Comparison of ENCODE assay signal across 9 mouse cellular contexts in genomic region chr11:87448476-87449199, GRCm38 (mm10). TPM values are rescaled to one million over a fixed set of nuclear protein-coding genes. Genes with fewer than 3 reads are reported as not detected.
A peak's percentile ranks its signal among the peaks of the same experiment; 100 is the strongest.
DNase-seq lines count a peak whose midpoint lies in the region; ATAC-seq and TF ChIP-seq lines count a peak whose summit lies in the region.
"Not testable (repeated sequence)": the region's sequence is repeated elsewhere in the genome, so short reads cannot be mapped to it uniquely, and the experiment has no call there.
"Had no signal": no experiment of that assay in that cellular context is flagged by ENCODE, and none has a peak within 500 bp of the region (broad histone marks: within the 10 kb centered on the region; RNA-seq: fewer than 3 reads in every experiment).

No protein-coding gene starts in this region.

- ATAC-seq in forebrain, postnatal 0 days, result peak; percentile 95
- peak; percentile 97 for ATAC-seq in hindbrain, embryonic 12.5 days (ENCODE audit: low FRiP score)
- ATAC-seq in lung, embryonic 15.5 days (ENCODE audit: borderline replicate concordance, extremely low read depth, low FRiP score, low TSS enrichment), result peak; percentile 94
- ATAC-seq in neural tube, embryonic 13.5 days (ENCODE audit: low read depth), result peak; percentile 96

- H3K4me3 ChIP-seq in forebrain, postnatal 0 days (ENCODE audit: low read depth, low read length); hindbrain, embryonic 12.5 days; lung, embryonic 15.5 days; neural tube, embryonic 13.5 days: not testable (repeated sequence)
- H3K4me3 ChIP-seq in thymus, adult 2 months (ENCODE audit: control insufficient read depth, insufficient read depth, low read length), result peak overlapping the region; percentile 50

- not testable (repeated sequence) for TF ChIP-seq CTCF in forebrain, postnatal 0 days (IDR thresholded peaks at IDR 0.05; ENCODE audit: low read depth); thymus, adult 2 months (IDR thresholded peaks at IDR 0.05; ENCODE audit: borderline replicate concordance, control insufficient read depth, extremely low read depth, insufficient read depth, low read length, poor library complexity)

- not testable (repeated sequence) for H3K4me1 ChIP-seq in forebrain, postnatal 0 days (ENCODE audit: insufficient read depth); hindbrain, embryonic 12.5 days; thymus, adult 2 months (replicated peaks; ENCODE audit: control insufficient read depth, insufficient read depth, low read length)
- H3K4me1 ChIP-seq in lung, embryonic 15.5 days, result peaks cover 17% of the 10 kb centered on the region; the same call in 1 of the 2 replicates
- H3K4me1 ChIP-seq in neural tube, embryonic 13.5 days (replicated peaks), result peaks cover 11% of the 10 kb centered on the region; the same call in 1 of the 2 replicates

- H3K9me3 ChIP-seq in forebrain, postnatal 0 days (ENCODE audit: low read length); hindbrain, embryonic 12.5 days (replicated peaks); lung, embryonic 15.5 days; neural tube, embryonic 13.5 days: not testable (repeated sequence)

- 0% methylated on average over 5 of the region's 32 CpGs for WGBS in forebrain, postnatal 0 days
- WGBS in hindbrain, embryonic 12.5 days, result 1% methylated on average over 6 of the region's 32 CpGs
- WGBS in lung, embryonic 15.5 days, result 1% methylated on average over 6 of the region's 32 CpGs
- WGBS in neural tube, embryonic 13.5 days, result 0% methylated on average over 6 of the region's 32 CpGs
- 0% methylated on average over 6 of the region's 32 CpGs for WGBS in thymus, adult 2 months

- H3K9ac ChIP-seq in forebrain, postnatal 0 days; hindbrain, embryonic 12.5 days; lung, embryonic 15.5 days; neural tube, embryonic 13.5 days: not testable (repeated sequence)

- 0 out of 2 replicates have a peak, but pooled peaks have one; percentile 49 for TF ChIP-seq POLR2A in thymus, adult 2 months (IDR thresholded peaks at IDR 0.05; ENCODE audit: control insufficient read depth, extremely low read depth, insufficient read depth, low read length, poor library complexity)

- not testable (repeated sequence) for H3K27ac ChIP-seq in forebrain, postnatal 0 days (ENCODE audit: low read depth, low read length); thymus, adult 2 months (ENCODE audit: control insufficient read depth, insufficient read depth, low read length)
- peak overlapping the region; percentile 70; the same call in 1 of the 2 replicates for H3K27ac ChIP-seq in hindbrain, embryonic 12.5 days
- H3K27ac ChIP-seq in lung, embryonic 15.5 days, result peak overlapping the region; percentile 84
- peak overlapping the region; percentile 62 for H3K27ac ChIP-seq in neural tube, embryonic 13.5 days (replicated peaks)

- H3K27me3 ChIP-seq in forebrain, postnatal 0 days (ENCODE audit: insufficient read depth, low read length); hindbrain, embryonic 12.5 days; lung, embryonic 15.5 days; neural tube, embryonic 13.5 days; thymus, adult 2 months (ENCODE audit: control insufficient read depth, insufficient read depth, low read length): not testable (repeated sequence)

- H3K36me3 ChIP-seq in forebrain, postnatal 0 days (ENCODE audit: insufficient read depth); hindbrain, embryonic 12.5 days; lung, embryonic 15.5 days; neural tube, embryonic 13.5 days; thymus, adult 2 months (ENCODE audit: control insufficient read depth, insufficient read depth, low read length): not testable (repeated sequence)

- DNase-seq in MEL-GATA-1-ER (ENCODE audit: extremely low read depth, low read depth), result peak; percentile 100
- peak; percentile 66 for DNase-seq in cerebellum, adult 9-11 months
- DNase-seq in forebrain, postnatal 0 days, result peak; percentile 70
- peak; percentile 38 for DNase-seq in layer of hippocampus, adult 9-10 months (ENCODE audit: low spot score)
- not testable (repeated sequence) for DNase-seq in thymus, adult 2 months

- H3K4me2 ChIP-seq in forebrain, postnatal 0 days (ENCODE audit: low read depth), result peak overlapping the region; percentile 59
- H3K4me2 ChIP-seq in hindbrain, embryonic 12.5 days (replicated peaks); lung, embryonic 15.5 days: not testable (repeated sequence)
- H3K4me2 ChIP-seq in neural tube, embryonic 13.5 days, result peak overlapping the region; percentile 58

RNA-seq across cellular contexts. Expression of gene Tex14, which starts 43.8 kb away (rescaled TPM):
- 0.23 and 0.81 TPM in 2 replicates for total RNA-seq in forebrain, postnatal 0 days (2014; rRNA removed)
- polyA plus RNA-seq in forebrain, postnatal 0 days (2015; fragmentation: Nextera tagmentation; extraction: Ambion mirVana), result 0.03 and 0.23 TPM in 2 replicates
- 0.10 and 0.38 TPM in 2 replicates for polyA plus RNA-seq in hindbrain, embryonic 12.5 days (2016; fragmentation: Nextera tagmentation; extraction: Ambion mirVana)
- 0.46 and 0.54 TPM in 2 replicates for polyA plus RNA-seq in lung, embryonic 15.5 days (2015; fragmentation: Nextera tagmentation; extraction: Ambion mirVana)
- polyA plus RNA-seq in neural tube, embryonic 13.5 days (2015; fragmentation: Nextera tagmentation; extraction: Ambion mirVana), result 0.32 and 1.4 TPM in 2 replicates
- polyA plus RNA-seq in thymus, adult 2 months (2012; rRNA removed), result 0.55 and 0.99 TPM in 2 replicates
- polyA plus RNA-seq: erythroblast, embryonic 14.5 days had no signal

RNA-seq across cellular contexts. Expression of gene Rad51c, which starts 43.9 kb away (rescaled TPM):
- total RNA-seq in forebrain, postnatal 0 days (2014; rRNA removed), result 1.9 and 4.0 TPM in 2 replicates
- polyA plus RNA-seq in forebrain, postnatal 0 days (2015; fragmentation: Nextera tagmentation; extraction: Ambion mirVana), result 1.9 and 2.6 TPM in 2 replicates
- 8.6 and 10.1 TPM in 2 replicates for polyA plus RNA-seq in hindbrain, embryonic 12.5 days (2016; fragmentation: Nextera tagmentation; extraction: Ambion mirVana)
- 9.0 and 11.3 TPM in 2 replicates for polyA plus RNA-seq in lung, embryonic 15.5 days (2015; fragmentation: Nextera tagmentation; extraction: Ambion mirVana)
- polyA plus RNA-seq in neural tube, embryonic 13.5 days (2015; fragmentation: Nextera tagmentation; extraction: Ambion mirVana), result 6.2 and 7.0 TPM in 2 replicates
- polyA plus RNA-seq in thymus, adult 2 months (2012; rRNA removed), result 2.5 and 3.1 TPM in 2 replicates
